Mouse (Mus musculus) bone marrow macrophage, adult 2 months (primary cell): Measurements from ENCODE around the gene Rrp9.

ENCODE experiments used
- CTCF ChIP-seq: IDR thresholded peaks from 2 replicates; pipeline ENCODE4 v1.5.1; 2012; ENCODE audit warnings: low read depth, mild to moderate bottlenecking, low read length, moderate library complexity
- POLR2A ChIP-seq: IDR thresholded peaks from 2 replicates; pipeline ENCODE4 v1.6.1; 2012; ENCODE audit warnings: mild to moderate bottlenecking, low read depth, low read length, borderline replicate concordance

DNA sequence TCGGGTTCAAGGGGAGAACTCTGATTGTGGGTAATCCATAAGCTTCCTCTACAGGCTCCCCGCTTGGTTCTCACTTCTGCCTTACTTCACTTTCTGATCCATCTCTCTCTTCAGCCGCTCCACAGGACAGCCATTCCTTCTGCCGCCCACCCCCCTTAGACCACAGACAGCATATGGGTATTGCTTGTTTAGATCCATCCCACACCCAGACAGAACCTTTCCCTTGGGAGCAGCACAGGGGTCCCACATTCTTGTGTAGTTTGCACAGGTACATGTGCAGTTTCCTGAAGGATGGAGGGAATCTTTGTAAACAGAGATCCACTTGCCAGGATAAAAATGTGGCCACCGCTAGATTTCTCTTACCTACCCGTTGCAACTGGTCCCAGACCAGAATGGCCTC, 23.4 kb upstream of the Rrp9 start:
- TF ChIP-seq CTCF (no peak), POLR2A (no peak)
